Mouse (Mus musculus): ENCODE results near the gene Spic. TPM values are rescaled to one million over a fixed set of nuclear protein-coding genes. Genes with fewer than 3 reads are reported as not detected.
A peak's percentile ranks its signal among the peaks of the same experiment; 100 is the strongest.

Gene Spic
- 0.18 and 0.20 TPM in 2 replicates for polyA plus RNA-seq (2015; fragmentation: Nextera tagmentation; extraction: Ambion mirVana)

GRCm38 (mm10) chr10:88684925-88685324, at the start of gene Spic:
Gene Spic (minus strand): TSS chr10:88685015.
- 69% methylated on average over 5 of the region's 5 CpGs for WGBS
- Histone ChIP-seq H3K27me3 (no peaks in the 10 kb centered on the region), H3K9ac (no peak within 1 kb of the TSS), H3K4me3 (replicated peaks) (no peak within 1 kb of the TSS), H3K4me2 (replicated peaks) (no peak within 1 kb of the TSS), H3K9me3 (replicated peaks) (no peaks in the 10 kb centered on the region), H3K27ac (replicated peaks) (no peak within 1 kb of the TSS), H3K4me1 (no peaks in the 10 kb centered on the region), H3K36me3 (no peaks in the 10 kb centered on the region)
- no peak for ATAC-seq (ENCODE audit: insufficient number of reproducible peaks, low FRiP score, low TSS enrichment, low read depth)

- Histone ChIP-seq H3K27ac (replicated peaks) (no peak overlapping the region), H3K36me3 (peaks cover 8% of the 10 kb centered on the region), H3K9ac (peak overlapping the region; percentile 94), H3K4me3 (replicated peaks) (peak overlapping the region; percentile 99), H3K4me1 (peaks cover 14% of the 10 kb centered on the region), H3K4me2 (replicated peaks) (peak overlapping the region; percentile 77), H3K27me3 (no peaks in the 10 kb centered on the region), H3K9me3 (replicated peaks) (no peaks in the 10 kb centered on the region)
- ATAC-seq (ENCODE audit: insufficient number of reproducible peaks, low FRiP score, low TSS enrichment, low read depth) = no peak
- WGBS = 11% methylated on average over 6 of the region's 6 CpGs
These were observed 47.5 kb upstream of the Spic start for GRCm38 (mm10) chr10:88732309-88732622.

DNA sequence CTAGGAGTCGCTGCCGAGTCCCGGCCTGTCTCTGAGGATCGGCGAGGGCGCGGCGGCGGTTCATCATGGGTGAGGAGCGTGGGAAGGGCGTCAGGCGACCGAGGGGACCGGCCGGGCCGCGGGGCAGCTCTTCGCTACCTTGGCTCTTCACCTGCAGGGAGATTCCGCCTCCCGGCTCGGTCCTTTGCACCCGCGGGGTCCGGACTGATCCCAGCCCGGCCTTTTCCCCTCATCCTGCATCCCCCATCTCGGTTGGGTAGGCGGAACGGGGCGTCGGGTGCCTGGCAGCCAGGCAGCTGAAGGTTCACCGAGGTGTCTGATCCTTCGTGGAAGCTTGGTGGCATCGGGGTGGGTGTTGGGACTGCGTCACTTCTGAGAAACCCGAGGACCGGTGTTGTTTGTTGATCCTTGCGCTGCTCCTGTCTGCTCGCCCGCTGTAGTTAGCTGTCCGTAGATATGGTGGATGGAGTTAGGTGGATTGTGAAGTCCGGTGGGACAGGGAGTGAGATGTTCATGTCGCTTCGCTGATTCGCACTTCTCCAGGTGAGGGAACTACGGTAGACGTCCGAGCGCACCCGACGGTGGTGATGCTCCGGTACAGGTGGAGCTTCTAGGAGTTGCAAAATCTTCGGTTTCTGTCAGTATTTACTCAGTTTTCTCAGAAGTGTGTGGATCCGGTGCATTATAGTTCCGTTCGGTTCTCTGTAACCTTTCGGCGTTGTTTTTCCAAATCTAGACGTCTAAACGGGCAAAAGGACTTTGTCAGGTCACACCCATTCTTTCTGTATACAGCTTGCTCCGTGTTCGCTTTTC, 46.9 kb upstream of the Spic start:
- Histone ChIP-seq H3K4me2 (replicated peaks) (peak overlapping the region; percentile 77), H3K27ac (replicated peaks) (peak overlapping the region; percentile 91), H3K4me3 (replicated peaks) (peak overlapping the region; percentile 99), H3K36me3 (peaks cover 3% of the 10 kb centered on the region; the same call in 1 of the 2 replicates), H3K4me1 (peaks cover 14% of the 10 kb centered on the region), H3K27me3 (no peaks in the 10 kb centered on the region), H3K9me3 (replicated peaks) (no peaks in the 10 kb centered on the region), H3K9ac (peak overlapping the region; percentile 94)
- WGBS = 2% methylated on average over 61 of the region's 61 CpGs
- peak; percentile 25 for ATAC-seq (ENCODE audit: insufficient number of reproducible peaks, low FRiP score, low TSS enrichment, low read depth)

DNA sequence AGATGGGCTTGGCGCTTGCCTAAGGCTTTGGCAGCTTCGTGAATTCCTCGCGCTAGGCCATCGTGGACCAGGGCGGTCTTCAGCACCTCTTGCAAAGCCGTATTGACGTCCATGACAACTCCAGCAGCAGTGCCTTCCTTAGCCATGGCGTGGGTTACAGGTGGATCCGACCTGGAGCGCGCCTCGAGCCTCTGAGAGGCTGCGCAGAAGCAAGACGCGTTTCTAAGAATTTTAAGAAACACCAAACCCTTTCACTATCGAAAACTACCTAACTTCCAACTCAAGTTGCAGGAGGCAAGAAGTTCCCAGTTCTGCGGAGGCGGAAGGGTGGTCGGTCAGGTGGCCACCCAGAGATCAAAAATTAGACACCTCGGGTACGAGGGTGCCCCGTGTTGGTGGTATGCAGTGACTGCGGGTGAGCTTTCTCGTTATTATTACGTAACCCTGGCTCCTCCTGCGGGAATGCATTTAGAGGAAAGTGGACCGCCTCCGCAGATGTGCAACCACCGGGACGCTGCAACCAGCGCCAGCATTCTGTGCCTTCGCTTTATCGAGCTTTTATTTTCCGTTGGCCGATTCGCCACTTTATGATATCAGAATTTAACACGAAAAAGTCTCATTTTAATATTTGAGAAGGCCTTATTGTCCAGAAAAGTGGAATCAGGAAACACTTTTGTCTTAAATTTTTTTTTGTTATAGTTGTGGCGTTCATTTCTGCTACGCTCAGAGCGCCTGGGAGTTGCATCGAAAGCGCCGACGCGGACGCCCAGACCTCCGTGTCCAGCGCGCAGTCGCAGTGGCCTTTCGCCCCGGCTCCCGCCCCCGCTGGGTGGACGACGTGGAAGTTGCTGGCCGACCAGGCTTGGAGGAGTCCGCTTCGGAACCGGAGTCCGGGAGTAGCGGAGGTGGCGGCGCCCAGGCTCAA, 46.0 kb upstream of the Spic start, which contains the start of gene Arl1:
TSS of gene Arl1 (plus strand) at position 288 of the 925 bp plus-strand sequence.
- Histone ChIP-seq H3K27me3 (no peaks in the 10 kb centered on the region), H3K36me3 (no peaks in the 10 kb centered on the region), H3K9me3 (replicated peaks) (no peaks in the 10 kb centered on the region), H3K4me2 (replicated peaks) (peak within 1 kb of the TSS; percentile 77), H3K9ac (peak within 1 kb of the TSS; percentile 94), H3K4me1 (peaks cover 14% of the 10 kb centered on the region), H3K4me3 (replicated peaks) (peak within 1 kb of the TSS; percentile 99), H3K27ac (replicated peaks) (peak within 1 kb of the TSS; percentile 91)
- WGBS = under 1% methylated on average over 65 of the region's 65 CpGs
- ATAC-seq (ENCODE audit: insufficient number of reproducible peaks, low FRiP score, low TSS enrichment, low read depth) = peak; percentile 95

- Histone ChIP-seq H3K9me3 (replicated peaks) (no peaks in the 10 kb centered on the region), H3K4me3 (replicated peaks) (no peak overlapping the region), H3K4me1 (peaks cover 14% of the 10 kb centered on the region), H3K4me2 (replicated peaks) (no peak overlapping the region), H3K27me3 (no peaks in the 10 kb centered on the region), H3K27ac (replicated peaks) (no peak overlapping the region), H3K9ac (no peak overlapping the region), H3K36me3 (no peaks in the 10 kb centered on the region)
- ATAC-seq (ENCODE audit: insufficient number of reproducible peaks, low FRiP score, low TSS enrichment, low read depth) = no peak
- 62% methylated on average over 8 of the region's 8 CpGs for WGBS
These were observed 43.4 kb upstream of the Spic start for GRCm38 (mm10) chr10:88728166-88728565.

GRCm38 (mm10) chr10:88727128-88727527, 42.3 kb upstream of the Spic start:
- no peak for ATAC-seq (ENCODE audit: insufficient number of reproducible peaks, low FRiP score, low TSS enrichment, low read depth)
- H3K9ac ChIP-seq = no peak overlapping the region
- H3K9me3 ChIP-seq (replicated peaks) = no peaks in the 10 kb centered on the region
- no peak overlapping the region for H3K4me3 ChIP-seq (replicated peaks)
- WGBS = 23% methylated on average over 1 of the region's 1 CpGs
- H3K27me3 ChIP-seq = no peaks in the 10 kb centered on the region
- H3K4me2 ChIP-seq (replicated peaks) = no peak overlapping the region
- H3K36me3 ChIP-seq = no peaks in the 10 kb centered on the region
- H3K27ac ChIP-seq (replicated peaks) = no peak overlapping the region
- H3K4me1 ChIP-seq = peaks cover 6% of the 10 kb centered on the region

DNA sequence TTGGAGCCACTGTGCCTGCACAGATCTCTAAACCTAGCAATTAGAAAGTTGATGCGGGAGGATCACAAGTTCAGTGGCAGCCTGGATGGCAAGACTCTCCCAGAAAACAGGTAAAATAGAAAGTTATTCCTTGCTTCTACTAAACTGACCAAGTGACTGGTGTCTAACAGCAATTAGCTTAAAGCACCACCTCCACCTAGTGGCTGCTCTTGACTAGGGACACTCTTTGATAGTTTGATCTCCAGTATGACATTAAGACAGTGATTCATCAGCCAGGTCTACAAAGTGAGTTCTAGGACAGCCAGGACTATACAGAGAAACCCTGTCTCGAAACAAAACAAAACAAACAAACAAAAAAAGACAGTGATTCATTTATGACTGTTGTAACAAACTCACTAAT, 40.5 kb upstream of the Spic start:
- ATAC-seq (ENCODE audit: insufficient number of reproducible peaks, low FRiP score, low TSS enrichment, low read depth) = no peak
- no peaks in the 10 kb centered on the region for H3K36me3 ChIP-seq
- no peak overlapping the region for H3K27ac ChIP-seq (replicated peaks)
- H3K9me3 ChIP-seq (replicated peaks) = no peaks in the 10 kb centered on the region
- no peak overlapping the region for H3K4me2 ChIP-seq (replicated peaks)
- no peak overlapping the region for H3K4me3 ChIP-seq (replicated peaks)
- 61% methylated on average over 2 of the region's 2 CpGs for WGBS
- no peaks in the 10 kb centered on the region for H3K27me3 ChIP-seq
- H3K4me1 ChIP-seq = peaks cover 2% of the 10 kb centered on the region; the same call in 1 of the 2 replicates
- H3K9ac ChIP-seq = no peak overlapping the region

DNA sequence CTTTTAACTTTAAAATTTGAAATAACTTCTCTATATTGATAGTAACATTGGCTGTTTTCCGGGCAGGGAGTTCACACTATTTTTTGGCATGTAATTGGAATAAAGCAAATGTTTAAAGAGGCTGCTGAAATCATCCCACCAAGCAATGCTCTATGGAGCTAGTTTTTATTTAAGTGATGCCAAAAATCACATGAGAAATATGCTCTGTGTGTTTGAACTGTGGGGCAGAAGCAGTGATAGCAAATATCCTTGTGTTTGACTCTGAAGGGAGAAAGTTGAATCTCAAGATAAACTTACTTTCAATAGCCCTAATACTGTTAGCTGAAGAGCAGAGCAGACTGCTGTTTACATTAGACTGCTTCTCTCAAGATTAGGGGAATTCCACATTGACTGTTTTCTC, 34.8 kb upstream of the Spic start:
- Histone ChIP-seq H3K27ac (replicated peaks) (no peak overlapping the region), H3K4me1 (no peaks in the 10 kb centered on the region), H3K36me3 (no peaks in the 10 kb centered on the region), H3K4me2 (replicated peaks) (no peak overlapping the region), H3K9me3 (replicated peaks) (no peaks in the 10 kb centered on the region), H3K4me3 (replicated peaks) (no peak overlapping the region), H3K27me3 (no peaks in the 10 kb centered on the region), H3K9ac (no peak overlapping the region)
- no peak for ATAC-seq (ENCODE audit: insufficient number of reproducible peaks, low FRiP score, low TSS enrichment, low read depth)
- 69% methylated on average over 1 of the region's 1 CpGs for WGBS

- 0 out of 2 replicates have a peak, but pooled peaks have one; percentile 15 for ATAC-seq (ENCODE audit: insufficient number of reproducible peaks, low FRiP score, low TSS enrichment, low read depth)
- no peaks in the 10 kb centered on the region for H3K27me3 ChIP-seq
- H3K9ac ChIP-seq = no peak overlapping the region
- no peaks in the 10 kb centered on the region for H3K4me1 ChIP-seq
- no peak overlapping the region for H3K4me2 ChIP-seq (replicated peaks)
- no peaks in the 10 kb centered on the region for H3K36me3 ChIP-seq
- H3K9me3 ChIP-seq (replicated peaks) = no peaks in the 10 kb centered on the region
- H3K27ac ChIP-seq (replicated peaks) = no peak overlapping the region
- H3K4me3 ChIP-seq (replicated peaks) = no peak overlapping the region
- 46% methylated on average over 2 of the region's 2 CpGs for WGBS
These were observed 32.9 kb upstream of the Spic start for GRCm38 (mm10) chr10:88717756-88718025.

- ATAC-seq (ENCODE audit: insufficient number of reproducible peaks, low FRiP score, low TSS enrichment, low read depth) = 0 out of 2 replicates have a peak, but pooled peaks have one; percentile 24
- WGBS = 46% methylated on average over 13 of the region's 13 CpGs
- Histone ChIP-seq H3K9me3 (replicated peaks) (no peaks in the 10 kb centered on the region), H3K4me1 (no peaks in the 10 kb centered on the region), H3K4me2 (replicated peaks) (no peak overlapping the region), H3K27ac (replicated peaks) (no peak overlapping the region), H3K27me3 (no peaks in the 10 kb centered on the region), H3K36me3 (no peaks in the 10 kb centered on the region), H3K4me3 (replicated peaks) (no peak overlapping the region), H3K9ac (no peak overlapping the region)
These were observed 32.4 kb upstream of the Spic start for GRCm38 (mm10) chr10:88716986-88717755.

DNA sequence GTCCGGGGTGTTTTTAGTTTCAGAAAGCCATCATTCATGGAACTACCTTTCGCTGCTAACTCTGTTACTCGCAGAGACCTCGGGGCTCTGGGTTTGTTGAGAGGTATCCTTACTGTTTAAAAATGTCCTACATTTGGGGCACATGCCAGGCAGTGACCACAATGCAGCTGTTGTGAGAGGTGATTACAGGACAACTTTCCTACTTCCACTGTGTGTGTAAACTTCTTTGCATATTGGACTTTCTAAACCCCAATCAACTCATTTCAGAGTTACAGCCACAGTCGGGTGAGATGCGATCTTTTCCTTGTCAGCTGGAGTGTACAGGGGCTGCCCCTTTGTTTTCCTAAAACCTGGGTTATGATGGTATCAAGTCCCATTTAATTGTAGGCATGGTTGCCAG, 30.8 kb upstream of the Spic start:
- H3K27me3 ChIP-seq = no peaks in the 10 kb centered on the region
- H3K36me3 ChIP-seq = no peaks in the 10 kb centered on the region
- no peaks in the 10 kb centered on the region for H3K9me3 ChIP-seq (replicated peaks)
- H3K27ac ChIP-seq (replicated peaks) = no peak overlapping the region
- 75% methylated on average over 6 of the region's 6 CpGs for WGBS
- ATAC-seq (ENCODE audit: insufficient number of reproducible peaks, low FRiP score, low TSS enrichment, low read depth) = no peak
- H3K4me3 ChIP-seq (replicated peaks) = no peak overlapping the region
- no peak overlapping the region for H3K4me2 ChIP-seq (replicated peaks)
- H3K4me1 ChIP-seq = no peaks in the 10 kb centered on the region
- H3K9ac ChIP-seq = no peak overlapping the region

All from embryonic facial prominence, embryonic 15.5 days (tissue).